Comparison of ENCODE assay signal across 22 mouse cellular contexts in the genomic region with DNA sequence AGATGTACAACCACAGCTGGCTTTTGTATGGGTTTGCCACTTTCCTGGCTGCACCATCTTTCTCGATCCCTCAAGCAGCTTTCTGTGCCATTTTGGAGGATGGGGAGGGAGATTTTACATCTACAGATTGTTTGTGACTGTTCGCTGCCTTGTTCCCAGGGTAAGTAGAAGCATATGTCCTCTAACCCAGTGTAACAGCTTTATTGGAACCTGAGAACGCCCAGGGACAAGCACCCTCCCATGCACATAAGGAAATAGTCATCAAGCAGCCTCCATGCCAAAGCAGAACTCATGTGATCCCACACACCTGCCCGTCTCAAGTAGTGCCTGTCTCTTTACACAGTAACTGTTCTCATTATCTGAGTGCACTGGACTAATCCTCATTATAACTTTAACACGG.
DNase-seq lines count a peak whose midpoint lies in the region; ATAC-seq lines count a peak whose summit lies in the region.
"Had no signal": no experiment of that assay in that cellular context is flagged by ENCODE, and none has a peak within 500 bp of the region (broad histone marks: within the 10 kb centered on the region; RNA-seq: fewer than 3 reads in every experiment).

No protein-coding gene starts in this region.

- no peaks in the 10 kb centered on the region for H3K9me3 ChIP-seq in embryonic facial prominence, embryonic 10.5 days
- no peaks in the 10 kb centered on the region for H3K9me3 ChIP-seq in embryonic facial prominence, embryonic 11.5 days (replicated peaks; ENCODE audit: control insufficient read depth, low read length)
- H3K9me3 ChIP-seq in embryonic facial prominence, embryonic 15.5 days (replicated peaks), result no peaks in the 10 kb centered on the region
- no peaks in the 10 kb centered on the region for H3K9me3 ChIP-seq in limb, embryonic 12.5 days
- H3K9me3 ChIP-seq: forebrain, embryonic 13.5 days; heart, embryonic 10.5 days; hindbrain, embryonic 13.5 days; intestine, embryonic 15.5 days had no signal

- H3K9ac ChIP-seq in embryonic facial prominence, embryonic 11.5 days (replicated peaks; ENCODE audit: low read length), result no peak overlapping the region
- no peak overlapping the region for H3K9ac ChIP-seq in embryonic facial prominence, embryonic 15.5 days
- no peak overlapping the region for H3K9ac ChIP-seq in limb, embryonic 12.5 days (replicated peaks)
- H3K9ac ChIP-seq: forebrain, embryonic 13.5 days; hindbrain, embryonic 13.5 days; intestine, embryonic 15.5 days had no signal

- peak; percentile 51 for DNase-seq in embryonic facial prominence, embryonic 10.5 days (ENCODE audit: low spot score)
- DNase-seq in embryonic facial prominence, embryonic 11.5 days (ENCODE audit: low spot score), result peak; percentile 81
- DNase-seq in left cerebral cortex, adult 18-20 months (ENCODE audit: low spot score in 2 of 2), result no peak
- no peak for DNase-seq in frontal cortex, postnatal 10 days (ENCODE audit: low spot score in 2 of 2)
- no peak for DNase-seq in c-Kit-positive CD71-positive TER-119-positive erythroid progenitor cells, embryonic 14.5 days (ENCODE audit: low spot score)
- DNase-seq: adrenal gland, adult 8-10 months; adrenal gland, postnatal 36 days; cerebellum, adult 11-12 months; cerebellum, adult 9-11 months; cerebellum, postnatal 36 days; embryo, embryonic 11 days; gastrocnemius, postnatal 10 days; heart, adult 18-20 months; heart, postnatal 10 days; kidney, adult 18-20 months had no signal

- ATAC-seq in embryonic facial prominence, embryonic 11.5 days (replicated peaks; ENCODE audit: insufficient number of reproducible peaks, low FRiP score, low TSS enrichment, low read depth), result peak; percentile 70; the same call in 1 of the 2 replicates
- peak; percentile 67; the same call in 1 of the 2 replicates for ATAC-seq in embryonic facial prominence, embryonic 15.5 days (ENCODE audit: insufficient number of reproducible peaks, low FRiP score, low TSS enrichment, low read depth)
- 0 out of 2 replicates have a peak, but pooled peaks have one; percentile 39 for ATAC-seq in limb, embryonic 12.5 days (ENCODE audit: insufficient number of reproducible peaks, insufficient read depth, low FRiP score, low TSS enrichment, low read depth)
- ATAC-seq: forebrain, embryonic 13.5 days; intestine, embryonic 15.5 days had no signal

- H3K36me3 ChIP-seq in embryonic facial prominence, embryonic 10.5 days (replicated peaks), result no peaks in the 10 kb centered on the region
- H3K36me3 ChIP-seq in embryonic facial prominence, embryonic 11.5 days (replicated peaks; ENCODE audit: control insufficient read depth, insufficient read depth, low read depth, low read length), result no peaks in the 10 kb centered on the region
- H3K36me3 ChIP-seq in embryonic facial prominence, embryonic 15.5 days, result no peaks in the 10 kb centered on the region
- H3K36me3 ChIP-seq in limb, embryonic 12.5 days, result no peaks in the 10 kb centered on the region
- H3K36me3 ChIP-seq: G1E; heart, embryonic 10.5 days; hindbrain, embryonic 13.5 days; intestine, embryonic 15.5 days had no signal

- H3K27me3 ChIP-seq in embryonic facial prominence, embryonic 10.5 days (replicated peaks; ENCODE audit: low read depth, poor library complexity, severe bottlenecking), result peaks cover 10% of the 10 kb centered on the region
- H3K27me3 ChIP-seq in embryonic facial prominence, embryonic 11.5 days (ENCODE audit: control insufficient read depth, insufficient read depth, low read length), result no peaks in the 10 kb centered on the region
- no peaks in the 10 kb centered on the region for H3K27me3 ChIP-seq in embryonic facial prominence, embryonic 15.5 days
- H3K27me3 ChIP-seq in limb, embryonic 12.5 days, result 0 out of 2 replicates have a peak, but pooled peaks cover 4% of the 10 kb centered on the region
- H3K27me3 ChIP-seq: intestine, embryonic 15.5 days had no signal

- H3K4me2 ChIP-seq in embryonic facial prominence, embryonic 11.5 days (ENCODE audit: low read depth, low read length), result no peak overlapping the region
- no peak overlapping the region for H3K4me2 ChIP-seq in embryonic facial prominence, embryonic 15.5 days (replicated peaks)
- H3K4me2 ChIP-seq in limb, embryonic 12.5 days, result peak overlapping the region; percentile 29
- H3K4me2 ChIP-seq: forebrain, embryonic 13.5 days; hindbrain, embryonic 13.5 days; intestine, embryonic 15.5 days had no signal

- H3K27ac ChIP-seq in embryonic facial prominence, embryonic 10.5 days (replicated peaks), result peak overlapping the region; percentile 67
- H3K27ac ChIP-seq in embryonic facial prominence, embryonic 11.5 days (replicated peaks; ENCODE audit: low read depth, low read length), result no peak overlapping the region
- H3K27ac ChIP-seq in embryonic facial prominence, embryonic 15.5 days (replicated peaks), result 0 out of 2 replicates have a peak overlapping the region, but pooled peaks have one; percentile 55
- H3K27ac ChIP-seq in limb, embryonic 12.5 days, result peak overlapping the region; percentile 76
- H3K27ac ChIP-seq: forebrain, embryonic 13.5 days; heart, embryonic 10.5 days; hindbrain, embryonic 13.5 days; intestine, embryonic 15.5 days had no signal

- H3K4me3 ChIP-seq in embryonic facial prominence, embryonic 10.5 days, result no peak overlapping the region; the same call in 1 of the 2 replicates
- no peak overlapping the region for H3K4me3 ChIP-seq in embryonic facial prominence, embryonic 11.5 days (ENCODE audit: low read depth, low read length)
- no peak overlapping the region for H3K4me3 ChIP-seq in embryonic facial prominence, embryonic 15.5 days (replicated peaks)
- no peak overlapping the region for H3K4me3 ChIP-seq in limb, embryonic 12.5 days (replicated peaks)
- H3K4me3 ChIP-seq: forebrain, embryonic 13.5 days; heart, embryonic 10.5 days; hindbrain, embryonic 13.5 days; intestine, embryonic 15.5 days had no signal

- 44% methylated on average over 5 of the region's 5 CpGs for WGBS in embryonic facial prominence, embryonic 10.5 days
- 39% methylated on average over 5 of the region's 5 CpGs for WGBS in embryonic facial prominence, embryonic 11.5 days
- 27% methylated on average over 5 of the region's 5 CpGs for WGBS in embryonic facial prominence, embryonic 15.5 days
- WGBS in limb, embryonic 12.5 days, result 14% methylated on average over 5 of the region's 5 CpGs

- H3K4me1 ChIP-seq in embryonic facial prominence, embryonic 10.5 days, result peaks cover 66% of the 10 kb centered on the region
- no peaks in the 10 kb centered on the region; the same call in 1 of the 2 replicates for H3K4me1 ChIP-seq in embryonic facial prominence, embryonic 11.5 days (ENCODE audit: control insufficient read depth, insufficient read depth, low read length)
- peaks cover 39% of the 10 kb centered on the region for H3K4me1 ChIP-seq in embryonic facial prominence, embryonic 15.5 days
- peaks cover 58% of the 10 kb centered on the region for H3K4me1 ChIP-seq in limb, embryonic 12.5 days (replicated peaks)
- H3K4me1 ChIP-seq: forebrain, embryonic 13.5 days; intestine, embryonic 15.5 days had no signal

Comparison
In these comparisons a context has a peak if more than half of its experiments do, and no peak if none do; other contexts are left out.
1. DNase-seq: peak in embryonic facial prominence, embryonic 10.5 days (single experiment) and embryonic facial prominence, embryonic 11.5 days (single experiment); none in left cerebral cortex, adult 18-20 months (0 of 2), frontal cortex, postnatal 10 days (0 of 2) and c-Kit-positive CD71-positive TER-119-positive erythroid progenitor cells, embryonic 14.5 days (single experiment).
2. Peak in every context shown above with its lines, with median percentiles within 50 percentile points of each other: ATAC-seq.